Mouse (Mus musculus): ENCODE data around the gene Rps16. TPM values are rescaled to one million over a fixed set of nuclear protein-coding genes. Genes with fewer than 3 reads are reported as not detected.
A peak's percentile ranks its signal among the peaks of the same experiment; 100 is the strongest.

Gene Rps16
- polyA plus RNA-seq, 1 experiment from 2014 or later: 844 TPM

DNA sequence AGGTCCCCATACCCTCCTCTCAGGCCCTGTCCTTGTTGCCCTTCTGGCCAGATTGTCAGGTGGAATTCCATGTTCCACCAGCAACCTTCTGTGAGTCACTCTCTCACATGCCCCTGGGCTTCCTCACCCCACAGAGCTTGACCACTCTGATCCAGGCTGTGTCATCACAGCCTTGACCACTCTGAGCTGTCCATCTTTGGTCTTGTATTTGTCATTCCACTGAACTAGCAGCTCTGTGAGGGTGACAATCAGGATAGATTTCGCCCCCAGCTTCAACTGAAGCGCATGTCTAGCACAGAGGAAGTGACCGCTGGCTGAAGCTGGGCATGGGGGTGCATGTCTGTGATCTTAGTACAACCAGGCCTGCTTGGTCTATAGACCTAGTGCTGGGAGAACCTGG, 39.9 kb downstream of the Rps16 start:
- no peak overlapping the region; the same call in 1 of the 2 replicates for H3K4me3 ChIP-seq
- WGBS: 99% methylated on average over 3 of the region's 3 CpGs
- H3K4me1 ChIP-seq: peaks cover 24% of the 10 kb centered on the region
- DNase-seq (ENCODE audit: low spot score): no peak
- no peak overlapping the region for H3K27ac ChIP-seq
- H3K9me3 ChIP-seq: no peaks in the 10 kb centered on the region
- peaks cover 60% of the 10 kb centered on the region for H3K36me3 ChIP-seq
- no peaks in the 10 kb centered on the region for H3K27me3 ChIP-seq (ENCODE audit: insufficient read depth, poor library complexity, severe bottlenecking)

- WGBS: under 1% methylated on average over 58 of the region's 58 CpGs
- H3K4me1 ChIP-seq: peaks cover 20% of the 10 kb centered on the region
- peak; percentile 99 for DNase-seq (ENCODE audit: low spot score)
- H3K9me3 ChIP-seq: no peaks in the 10 kb centered on the region
- H3K27ac ChIP-seq: peak within 1 kb of the TSS; percentile 88
- peaks cover 62% of the 10 kb centered on the region for H3K36me3 ChIP-seq
- no peaks in the 10 kb centered on the region for H3K27me3 ChIP-seq (ENCODE audit: insufficient read depth, poor library complexity, severe bottlenecking)
- H3K4me3 ChIP-seq: peak within 1 kb of the TSS; percentile 79
These were observed 42.2 kb downstream of the Rps16 start, which contains the start of the genes Med29 and Paf1 for GRCm38 (mm10) chr7:28392429-28393271. Med29 (minus strand) TSS chr7:28392708. Paf1 (plus strand) TSS chr7:28392951.

GRCm38 (mm10) chr7:28393272-28393951, 43.0 kb downstream of the Rps16 start:
- H3K4me1 ChIP-seq: peaks cover 20% of the 10 kb centered on the region
- peak overlapping the region; percentile 83 for H3K27ac ChIP-seq
- H3K9me3 ChIP-seq: no peaks in the 10 kb centered on the region
- H3K4me3 ChIP-seq: peak overlapping the region; percentile 79
- DNase-seq (ENCODE audit: low spot score): peak; percentile 61
- no peaks in the 10 kb centered on the region for H3K27me3 ChIP-seq (ENCODE audit: insufficient read depth, poor library complexity, severe bottlenecking)
- 6% methylated on average over 22 of the region's 22 CpGs for WGBS
- peaks cover 62% of the 10 kb centered on the region for H3K36me3 ChIP-seq

- DNase-seq (ENCODE audit: low spot score): peak; percentile 58
- H3K4me3 ChIP-seq: no peak overlapping the region
- H3K9me3 ChIP-seq: no peaks in the 10 kb centered on the region
- no peaks in the 10 kb centered on the region for H3K27me3 ChIP-seq (ENCODE audit: insufficient read depth, poor library complexity, severe bottlenecking)
- WGBS: 92% methylated on average over 4 of the region's 4 CpGs
- peaks cover 17% of the 10 kb centered on the region for H3K4me1 ChIP-seq
- H3K36me3 ChIP-seq: peaks cover 62% of the 10 kb centered on the region
- H3K27ac ChIP-seq: no peak overlapping the region
These were observed 45.0 kb downstream of the Rps16 start for GRCm38 (mm10) chr7:28395425-28395824.

DNA sequence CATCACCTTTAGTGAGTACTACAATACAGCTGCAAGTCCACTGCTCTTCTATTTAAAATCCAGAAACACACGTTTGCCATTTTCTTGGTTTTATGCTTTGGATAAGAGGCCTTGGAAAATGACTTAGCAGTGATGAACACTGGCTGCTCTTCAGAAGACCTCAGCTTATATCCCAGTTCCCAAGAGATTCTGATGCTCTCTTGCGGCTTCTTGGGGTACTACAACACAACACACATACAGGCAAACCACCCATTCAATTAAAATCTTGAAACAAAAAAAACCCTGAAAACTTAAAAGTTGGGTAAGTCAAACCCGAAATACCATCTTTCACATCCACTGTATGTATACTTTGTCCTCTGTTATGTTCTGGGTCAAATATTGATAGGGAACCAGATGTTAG, 47.5 kb downstream of the Rps16 start:
- Histone ChIP-seq H3K27me3 (ENCODE audit: insufficient read depth, poor library complexity, severe bottlenecking) (no peaks in the 10 kb centered on the region), H3K4me1 (peaks cover 8% of the 10 kb centered on the region), H3K9me3 (no peaks in the 10 kb centered on the region), H3K27ac (no peak overlapping the region), H3K4me3 (no peak overlapping the region), H3K36me3 (peaks cover 83% of the 10 kb centered on the region)
- WGBS: 61% methylated on average over 3 of the region's 3 CpGs
- DNase-seq (ENCODE audit: low spot score): peak; percentile 66

DNA sequence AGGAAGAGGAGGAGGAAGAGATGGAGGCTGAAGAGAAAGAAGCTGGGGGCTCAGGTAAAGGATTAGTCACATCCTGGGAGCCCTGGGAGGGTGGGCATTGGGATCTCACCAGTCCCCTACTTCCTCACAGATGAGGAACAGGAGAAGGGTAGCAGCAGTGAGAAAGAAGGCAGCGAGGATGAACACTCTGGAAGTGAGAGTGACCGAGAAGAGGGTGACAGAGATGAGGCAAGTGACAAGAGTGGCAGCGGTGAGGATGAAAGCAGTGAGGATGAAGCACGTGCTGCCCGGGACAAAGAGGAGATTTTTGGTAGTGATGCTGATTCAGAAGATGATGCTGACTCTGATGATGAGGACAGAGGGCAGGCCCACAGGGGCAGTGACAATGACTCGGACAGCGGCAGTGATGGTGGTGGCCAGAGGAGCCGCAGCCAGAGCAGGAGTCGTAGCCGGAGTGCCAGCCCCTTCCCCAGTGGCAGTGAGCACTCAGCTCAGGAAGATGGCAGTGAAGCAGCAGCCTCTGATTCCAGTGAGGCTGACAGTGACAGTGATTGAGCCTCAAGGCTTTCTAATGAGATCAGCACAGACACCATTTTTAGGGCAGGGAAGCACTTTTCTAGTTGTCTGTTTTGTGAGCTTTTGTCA, 48.4 kb downstream of the Rps16 start:
- H3K27ac ChIP-seq: no peak overlapping the region
- 91% methylated on average over 10 of the region's 10 CpGs for WGBS
- peaks cover 2% of the 10 kb centered on the region for H3K4me1 ChIP-seq
- peaks cover 91% of the 10 kb centered on the region for H3K36me3 ChIP-seq
- no peaks in the 10 kb centered on the region for H3K27me3 ChIP-seq (ENCODE audit: insufficient read depth, poor library complexity, severe bottlenecking)
- no peak overlapping the region for H3K4me3 ChIP-seq
- peak; percentile 72 for DNase-seq (ENCODE audit: low spot score)
- H3K9me3 ChIP-seq: no peaks in the 10 kb centered on the region

DNA sequence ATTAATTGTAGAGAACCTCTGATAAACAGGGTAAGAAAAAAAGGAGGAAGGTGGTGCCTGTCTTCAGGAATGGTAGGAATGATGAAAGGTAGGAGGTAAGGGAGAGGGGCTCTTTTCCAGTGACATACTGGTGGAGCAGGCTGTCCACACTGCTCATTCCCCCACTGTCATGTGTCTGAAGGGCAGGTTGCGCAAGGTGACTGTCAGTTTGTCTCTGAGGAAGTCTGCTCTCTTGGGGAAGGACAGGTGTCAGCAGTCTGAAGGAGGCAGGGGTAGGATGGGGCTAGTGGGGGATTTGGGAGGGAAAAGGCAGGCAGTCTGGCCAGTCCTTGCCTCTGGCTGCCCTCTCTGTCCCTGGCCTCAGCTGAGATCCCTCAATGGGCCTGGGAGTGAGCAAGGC, 50.6 kb downstream of the Rps16 start:
- Histone ChIP-seq H3K36me3 (peaks cover 96% of the 10 kb centered on the region), H3K4me1 (no peaks in the 10 kb centered on the region), H3K27me3 (ENCODE audit: insufficient read depth, poor library complexity, severe bottlenecking) (no peaks in the 10 kb centered on the region), H3K27ac (no peak overlapping the region), H3K9me3 (no peaks in the 10 kb centered on the region), H3K4me3 (0 out of 2 replicates have a peak overlapping the region, but pooled peaks have one; percentile 6)
- 90% methylated on average over 1 of the region's 1 CpGs for WGBS
- no peak for DNase-seq (ENCODE audit: low spot score)

- Histone ChIP-seq H3K9me3 (no peaks in the 10 kb centered on the region), H3K4me1 (no peaks in the 10 kb centered on the region), H3K27me3 (ENCODE audit: insufficient read depth, poor library complexity, severe bottlenecking) (no peaks in the 10 kb centered on the region), H3K27ac (no peak overlapping the region), H3K4me3 (no peak overlapping the region), H3K36me3 (peaks cover 96% of the 10 kb centered on the region)
- 76% methylated on average over 3 of the region's 3 CpGs for WGBS
- DNase-seq (ENCODE audit: low spot score): no peak
These were observed 51.5 kb downstream of the Rps16 start for GRCm38 (mm10) chr7:28401942-28402341.

Other genes with a start within 250 kb of the Rps16 start
- gene 9530053A07Rik, start 221.2 kb upstream of the Rps16 start, polyA plus RNA-seq (2016; fragmentation: Nextera tagmentation; extraction: Ambion mirVana): 0.05 and 0.06 TPM in 2 replicates
- 101 and 140 TPM in 2 replicates for gene Fbl, start 180.9 kb upstream of the Rps16 start, polyA plus RNA-seq (2016; fragmentation: Nextera tagmentation; extraction: Ambion mirVana)
- gene Dyrk1b, start 171.2 kb upstream of the Rps16 start, polyA plus RNA-seq (2016; fragmentation: Nextera tagmentation; extraction: Ambion mirVana): 9.9 and 10.4 TPM in 2 replicates
- 0.90 and 1.4 TPM in 2 replicates for gene Eid2, start 82.8 kb upstream of the Rps16 start, polyA plus RNA-seq (2016; fragmentation: Nextera tagmentation; extraction: Ambion mirVana)
- gene Eid2b, start 72.9 kb upstream of the Rps16 start, polyA plus RNA-seq (2016; fragmentation: Nextera tagmentation; extraction: Ambion mirVana): 5.6 and 7.1 TPM in 2 replicates
- not detected in 2 replicates for gene Selenov, start 59.5 kb upstream of the Rps16 start, polyA plus RNA-seq (2016; fragmentation: Nextera tagmentation; extraction: Ambion mirVana)
- gene Dll3, start 48.4 kb upstream of the Rps16 start, polyA plus RNA-seq (2016; fragmentation: Nextera tagmentation; extraction: Ambion mirVana): 0.18 and 0.68 TPM in 2 replicates
- gene Timm50, start 38.6 kb upstream of the Rps16 start, polyA plus RNA-seq (2016; fragmentation: Nextera tagmentation; extraction: Ambion mirVana): 171 and 189 TPM in 2 replicates
- 88.5 and 90.7 TPM in 2 replicates for gene Supt5, start 11.9 kb upstream of the Rps16 start, polyA plus RNA-seq (2016; fragmentation: Nextera tagmentation; extraction: Ambion mirVana)
- 68.3 and 75.1 TPM in 2 replicates for gene Plekhg2, start 21.9 kb downstream of the Rps16 start, polyA plus RNA-seq (2016; fragmentation: Nextera tagmentation; extraction: Ambion mirVana)
- gene Zfp36, start 29.6 kb downstream of the Rps16 start, polyA plus RNA-seq (2016; fragmentation: Nextera tagmentation; extraction: Ambion mirVana): 13.7 and 15.1 TPM in 2 replicates
- 58.8 and 62.0 TPM in 2 replicates for gene Med29, start 42.1 kb downstream of the Rps16 start, polyA plus RNA-seq (2016; fragmentation: Nextera tagmentation; extraction: Ambion mirVana)
- gene Paf1, start 42.3 kb downstream of the Rps16 start, polyA plus RNA-seq (2016; fragmentation: Nextera tagmentation; extraction: Ambion mirVana): 79.8 and 81.3 TPM in 2 replicates
- gene Gmfg, start 86.8 kb downstream of the Rps16 start, polyA plus RNA-seq (2016; fragmentation: Nextera tagmentation; extraction: Ambion mirVana): 7.5 and 8.7 TPM in 2 replicates
- 1.5 and 1.9 TPM in 2 replicates for gene Lrfn1, start 101.3 kb downstream of the Rps16 start, polyA plus RNA-seq (2016; fragmentation: Nextera tagmentation; extraction: Ambion mirVana)
- gene Ifnl2, start 159.8 kb downstream of the Rps16 start, polyA plus RNA-seq (2016; fragmentation: Nextera tagmentation; extraction: Ambion mirVana): not detected in 2 replicates
- gene Ifnl3, start 172.2 kb downstream of the Rps16 start, polyA plus RNA-seq (2016; fragmentation: Nextera tagmentation; extraction: Ambion mirVana): not detected in 2 replicates
- not detected in 2 replicates for gene Sycn, start 190.2 kb downstream of the Rps16 start, polyA plus RNA-seq (2016; fragmentation: Nextera tagmentation; extraction: Ambion mirVana)
- gene Nccrp1, start 196.6 kb downstream of the Rps16 start, polyA plus RNA-seq (2016; fragmentation: Nextera tagmentation; extraction: Ambion mirVana): not detected in 2 replicates
- gene Samd4b, start 247.5 kb downstream of the Rps16 start, polyA plus RNA-seq (2016; fragmentation: Nextera tagmentation; extraction: Ambion mirVana): 24.5 and 29.7 TPM in 2 replicates
- 47.2 and 53.0 TPM in 2 replicates for gene Pak4, start 247.5 kb downstream of the Rps16 start, polyA plus RNA-seq (2016; fragmentation: Nextera tagmentation; extraction: Ambion mirVana)